Mouse (Mus musculus) megakaryocyte, embryonic 14.5 days (primary cell): ENCODE data around the gene Tubb4b. TPM values are rescaled to one million over a fixed set of nuclear protein-coding genes. Genes with fewer than 3 reads are reported as not detected.

Source experiments
- H3K27me3 ChIP-seq: replicated peaks from 2 replicates; pipeline ENCODE3; 2012; ENCODE audit warnings: inconsistent platforms
- H3K36me3 ChIP-seq: replicated peaks from 2 replicates; pipeline ENCODE3; 2012; ENCODE audit warnings: low read length, inconsistent platforms, mixed read lengths
- H3K4me1 ChIP-seq: 2 replicates; pipeline ENCODE4 v1.6.1; 2012; ENCODE audit warnings: inconsistent platforms
- H3K4me3 ChIP-seq: replicated peaks from 2 replicates; pipeline ENCODE3; 2012; ENCODE audit warnings: moderate library complexity, mild to moderate bottlenecking, inconsistent platforms
- H3K9me3 ChIP-seq: 2 replicates; pipeline ENCODE4 v1.6.1; 2012; ENCODE audit warnings: inconsistent platforms
- FLI1 ChIP-seq: IDR thresholded peaks from 2 replicates; pipeline ENCODE4 v1.6.1; 2012; ENCODE audit warnings: low read length, inconsistent platforms, mixed read lengths
- GATA1 ChIP-seq: IDR thresholded peaks from 3 replicates; pipeline ENCODE4 v1.6.1; 2012; ENCODE audit warnings: mixed read lengths, low read length, inconsistent platforms, borderline replicate concordance
- polyA plus RNA-seq: library from polyadenylated mRNA; stranded (reverse); fragments of >175 nt; gene quantifications from 2 replicates; pipeline ENCODE4 v1.2.3, GENCODE M21; 2012; ENCODE audit warnings: low replicate concordance; ENCODE audit not compliant: insufficient read depth

Tubb4b gene
- polyA plus RNA-seq, 1 experiment: 365 TPM

DNA sequence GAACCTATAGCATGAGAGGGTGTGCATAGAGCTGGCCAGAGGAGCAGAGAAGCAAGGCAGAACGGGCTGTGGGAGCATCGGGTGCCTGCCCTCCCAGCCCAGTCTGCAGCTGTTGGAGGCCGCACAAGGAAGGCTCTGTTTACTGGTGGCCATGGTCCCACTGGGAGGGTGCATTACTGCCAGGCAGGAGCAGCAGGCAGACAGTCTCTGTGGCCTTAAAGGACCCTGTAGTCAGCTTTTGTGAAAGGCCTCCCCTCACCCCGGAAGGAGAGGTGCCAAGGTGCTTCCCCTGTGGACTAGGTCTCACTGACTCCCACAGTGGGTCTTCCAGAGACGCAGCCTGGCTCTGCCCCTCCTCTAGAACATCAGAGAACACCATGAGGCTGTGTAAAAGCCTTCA is 2.4 kb upstream of the Tubb4b start:
- Histone ChIP-seq H3K9me3 (no peaks in the 10 kb centered on the region), H3K4me1 (peaks cover 72% of the 10 kb centered on the region), H3K36me3 (peaks cover 15% of the 10 kb centered on the region), H3K4me3 (peak overlapping the region; percentile 76), H3K27me3 (peaks cover 15% of the 10 kb centered on the region)
- TF ChIP-seq GATA1: no peak
- TF ChIP-seq FLI1: no peak

GRCm38 (mm10) chr2:25225811-25226379 is 1.4 kb upstream of the Tubb4b start:
- TF ChIP-seq GATA1 (no peak), FLI1 (no peak)
- Histone ChIP-seq H3K4me1 (peaks cover 73% of the 10 kb centered on the region), H3K36me3 (peaks cover 24% of the 10 kb centered on the region), H3K9me3 (no peaks in the 10 kb centered on the region), H3K27me3 (peaks cover 6% of the 10 kb centered on the region), H3K4me3 (peak overlapping the region; percentile 99)

GRCm38 (mm10) chr2:25224766-25225752 is 557 bp upstream of the Tubb4b start:
- H3K27me3 ChIP-seq: no peaks in the 10 kb centered on the region
- peaks cover 24% of the 10 kb centered on the region for H3K36me3 ChIP-seq
- H3K9me3 ChIP-seq: no peaks in the 10 kb centered on the region
- H3K4me3 ChIP-seq: peak overlapping the region; percentile 99
- H3K4me1 ChIP-seq: peaks cover 80% of the 10 kb centered on the region
- no peak for TF ChIP-seq GATA1

DNA sequence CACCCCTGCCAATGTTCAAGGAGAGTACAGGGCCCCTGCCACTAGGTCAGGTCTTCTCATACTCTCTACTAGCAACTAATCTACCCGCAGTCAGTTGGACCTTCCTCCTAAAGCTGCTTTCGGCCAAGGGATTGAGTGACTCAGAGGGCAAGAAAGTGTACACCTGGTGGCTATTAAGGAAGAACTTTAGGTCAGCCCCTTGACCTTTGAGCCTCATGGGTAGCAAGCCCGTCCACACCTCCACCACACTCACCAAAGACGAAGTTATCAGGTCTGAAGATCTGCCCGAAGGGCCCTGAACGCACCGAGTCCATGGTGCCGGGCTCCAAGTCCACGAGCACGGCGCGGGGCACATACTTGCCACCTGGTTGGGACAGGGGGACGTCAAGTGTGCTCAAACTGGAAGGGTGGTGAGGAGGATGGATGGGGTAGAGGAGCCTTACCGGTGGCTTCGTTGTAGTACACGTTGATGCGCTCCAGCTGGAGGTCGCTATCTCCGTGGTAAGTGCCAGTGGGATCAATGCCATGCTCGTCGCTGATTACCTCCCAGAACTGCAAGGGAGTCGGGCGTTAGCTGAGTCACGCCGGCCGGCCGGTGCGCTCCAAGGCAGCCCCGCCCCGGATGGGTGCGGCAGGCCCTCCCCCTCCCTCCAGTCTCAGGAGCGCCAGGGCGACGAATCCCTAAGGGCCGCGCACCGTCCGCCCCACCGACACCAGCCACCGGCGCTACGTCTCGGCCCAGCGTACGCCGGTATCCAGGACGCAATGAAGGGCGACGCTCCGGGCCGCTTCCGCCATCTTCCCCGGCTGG is 616 bp downstream of the Tubb4b start:
- Histone ChIP-seq H3K27me3 (no peaks in the 10 kb centered on the region), H3K4me3 (peak overlapping the region; percentile 99), H3K9me3 (0 out of 2 replicates have a peak, but pooled peaks cover under 1% of the 10 kb centered on the region), H3K4me1 (peaks cover 75% of the 10 kb centered on the region), H3K36me3 (peaks cover 24% of the 10 kb centered on the region)
- TF ChIP-seq FLI1 (no peak; the same call in 1 of the 2 replicates), GATA1 (0 out of 3 replicates have a peak, but pooled peaks have one; percentile 10)

DNA sequence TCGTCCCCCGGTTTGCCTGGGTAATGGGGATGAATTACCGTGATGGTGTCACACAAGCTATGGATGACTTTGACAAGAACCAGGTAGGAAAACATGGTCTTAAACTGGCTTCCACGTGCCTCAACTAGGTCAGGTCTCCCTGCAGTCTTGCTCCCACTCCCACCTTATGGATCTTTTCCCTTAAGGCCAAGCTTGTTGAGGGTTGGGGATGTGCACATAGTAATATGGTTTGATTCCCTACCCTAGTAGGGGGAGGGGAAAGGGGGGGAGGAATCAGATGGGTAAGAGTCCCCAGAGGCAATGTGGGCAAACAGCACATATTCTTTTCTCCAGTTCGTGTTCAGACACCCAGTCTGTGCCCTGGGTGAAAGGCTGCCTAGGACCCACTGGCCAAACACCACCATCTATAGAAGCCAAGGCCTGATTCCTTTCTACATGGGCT is 3.1 kb downstream of the Tubb4b start:
- TF ChIP-seq FLI1 (no peak), GATA1 (no peak)

DNA sequence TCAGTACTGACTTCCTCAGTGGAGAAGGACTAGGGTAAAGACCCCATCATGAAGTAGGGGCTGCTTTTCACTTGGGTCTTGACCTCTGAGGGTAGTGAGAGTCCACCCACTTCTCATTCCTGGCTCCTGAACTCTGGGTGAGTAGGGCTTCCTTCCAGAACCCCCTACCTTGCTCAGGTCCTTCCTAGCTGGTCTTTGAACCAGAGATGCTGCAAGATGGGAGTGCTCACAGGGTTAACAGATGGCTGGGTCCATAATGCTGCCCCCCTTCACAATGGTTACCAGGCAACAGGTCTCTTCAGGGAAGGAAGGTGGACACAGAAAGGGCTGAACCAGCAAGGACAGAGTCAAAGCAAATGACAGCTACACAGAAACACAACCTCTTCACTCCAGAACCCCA is 6.1 kb downstream of the Tubb4b start, which contains the start of gene Fam166a:
Gene Fam166a, plus strand, starts transcription at position 301 of the 400 bp plus-strand sequence.
- Histone ChIP-seq H3K27me3 (peaks cover 6% of the 10 kb centered on the region), H3K9me3 (0 out of 2 replicates have a peak, but pooled peaks cover 4% of the 10 kb centered on the region), H3K36me3 (peaks cover 18% of the 10 kb centered on the region), H3K4me1 (peaks cover 66% of the 10 kb centered on the region), H3K4me3 (no peak within 1 kb of the TSS)
- no peak for TF ChIP-seq GATA1
- TF ChIP-seq FLI1: no peak

More for the DNA sequence above, 3.1 kb downstream of the Tubb4b start:
- H3K27me3 ChIP-seq: peaks cover 5% of the 10 kb centered on the region
- H3K4me1 ChIP-seq: peaks cover 58% of the 10 kb centered on the region
- H3K4me3 ChIP-seq: peak overlapping the region; percentile 47
- 0 out of 2 replicates have a peak, but pooled peaks cover 4% of the 10 kb centered on the region for H3K9me3 ChIP-seq
- H3K36me3 ChIP-seq: peaks cover 24% of the 10 kb centered on the region

- Histone ChIP-seq H3K36me3 (peaks cover 15% of the 10 kb centered on the region), H3K4me3 (no peak overlapping the region), H3K4me1 (peaks cover 62% of the 10 kb centered on the region), H3K9me3 (0 out of 2 replicates have a peak, but pooled peaks cover 4% of the 10 kb centered on the region), H3K27me3 (peaks cover 7% of the 10 kb centered on the region)
- TF ChIP-seq FLI1: no peak
- TF ChIP-seq GATA1: no peak
These were observed 6.8 kb downstream of the Tubb4b start for GRCm38 (mm10) chr2:25217666-25218065.

GRCm38 (mm10) chr2:25214444-25214843 is 10.1 kb downstream of the Tubb4b start, which contains the start of gene Stpg3:
Stpg3 (minus strand) TSS chr2:25214637.
- Histone ChIP-seq H3K4me1 (peaks cover 60% of the 10 kb centered on the region), H3K36me3 (peaks cover 12% of the 10 kb centered on the region), H3K4me3 (peak within 1 kb of the TSS; percentile 29), H3K9me3 (0 out of 2 replicates have a peak, but pooled peaks cover 4% of the 10 kb centered on the region), H3K27me3 (peaks cover 7% of the 10 kb centered on the region)
- no peak for TF ChIP-seq GATA1
- no peak for TF ChIP-seq FLI1
